Comparison of ENCODE assay signal across 8 mouse cellular contexts in genomic region chrX:20290715-20291114, GRCm38 (mm10). TPM values are rescaled to one million over a fixed set of nuclear protein-coding genes. Genes with fewer than 3 reads are reported as not detected.
DNase-seq lines count a peak whose midpoint lies in the region; ATAC-seq and TF ChIP-seq lines count a peak whose summit lies in the region.

No protein-coding gene starts in this region.

- peak overlapping the region; percentile 77; the same call in 1 of the 2 replicates for H3K9ac ChIP-seq in heart, embryonic 16.5 days (ENCODE audit: low read length)
- H3K9ac ChIP-seq in CH12.LX (ENCODE audit: insufficient read depth, low read depth): peak overlapping the region; percentile 93; the same call in 1 of the 2 replicates
- no peak overlapping the region for H3K9ac ChIP-seq in embryonic facial prominence, embryonic 12.5 days
- no peak overlapping the region for H3K9ac ChIP-seq in limb, embryonic 11.5 days (ENCODE audit: low read length)

- ATAC-seq in heart, embryonic 16.5 days (replicated peaks; ENCODE audit: extremely low read depth, insufficient read depth, low FRiP score): no peak
- ATAC-seq in embryonic facial prominence, embryonic 12.5 days (ENCODE audit: insufficient number of reproducible peaks, insufficient read depth, low FRiP score, low TSS enrichment): no peak
- no peak for ATAC-seq in limb, embryonic 11.5 days (ENCODE audit: insufficient number of reproducible peaks, low FRiP score, low TSS enrichment, low read depth)
- peak; percentile 36; the same call in 1 of the 2 replicates for ATAC-seq in neutrophil, adult 5-6 weeks (ENCODE audit: extremely low read depth, insufficient number of reproducible peaks, low FRiP score, poor library complexity, severe bottlenecking)
- ATAC-seq in granulocyte monocyte progenitor cell, adult 5-6 weeks (replicated peaks; ENCODE audit: poor library complexity, severe bottlenecking): no peak

- no peak for TF ChIP-seq CTCF in CH12.LX (conservative IDR thresholded peaks at IDR 0.05 in 1 of 2, IDR thresholded peaks at IDR 0.05 in 1 of 2; ENCODE audit: low read depth in 2 of 2, low read length in 2 of 2)

- no peak for DNase-seq in heart, adult 18-20 months
- DNase-seq in CH12.LX (ENCODE audit: extremely low read depth): peak; percentile 70
- DNase-seq in limb, embryonic 11.5 days (ENCODE audit: low spot score): no peak
- no peak for DNase-seq in thymus, postnatal 4 days

- dilution Hi-C loops in CH12.LX (cut with MboI; ENCODE audit: extremely low pct_ligation_motif_present, extremely low pct_unique_long_range_greater_than_20kb, low sequenced_read_pairs): no loop called here

- no peaks in the 10 kb centered on the region for H3K4me1 ChIP-seq in heart, embryonic 16.5 days (ENCODE audit: control insufficient read depth, insufficient read depth, low read length)
- H3K4me1 ChIP-seq in CH12.LX (ENCODE audit: control insufficient read depth in 1 of 2, insufficient read depth in 2 of 2): peaks cover 6 to 20% of the 10 kb centered on the region in 2 experiments; a peak in 3 of 4 replicates
- H3K4me1 ChIP-seq in embryonic facial prominence, embryonic 12.5 days: no peaks in the 10 kb centered on the region
- H3K4me1 ChIP-seq in limb, embryonic 11.5 days (ENCODE audit: control insufficient read depth, insufficient read depth, low read length): no peaks in the 10 kb centered on the region

- TF ChIP-seq RAD21 in CH12.LX (IDR thresholded peaks at IDR 0.05; ENCODE audit: low read depth, low read length): no peak

- TF ChIP-seq EP300 in CH12.LX (IDR thresholded peaks at IDR 0.05; ENCODE audit: low read length): 0 out of 2 replicates have a peak, but pooled peaks have one; percentile 24

- H3K9me3 ChIP-seq in heart, embryonic 16.5 days (replicated peaks; ENCODE audit: control insufficient read depth, low read length): no peaks in the 10 kb centered on the region
- no peaks in the 10 kb centered on the region for H3K9me3 ChIP-seq in CH12.LX (replicated peaks; ENCODE audit: low read length)
- H3K9me3 ChIP-seq in embryonic facial prominence, embryonic 12.5 days: no peaks in the 10 kb centered on the region
- no peaks in the 10 kb centered on the region for H3K9me3 ChIP-seq in limb, embryonic 11.5 days (ENCODE audit: control insufficient read depth, low read length)

- no peaks in the 10 kb centered on the region for H3K27me3 ChIP-seq in heart, embryonic 16.5 days (ENCODE audit: control insufficient read depth, insufficient read depth, low read length)
- no peaks in the 10 kb centered on the region for H3K27me3 ChIP-seq in CH12.LX (replicated peaks)
- H3K27me3 ChIP-seq in embryonic facial prominence, embryonic 12.5 days: no peaks in the 10 kb centered on the region
- no peaks in the 10 kb centered on the region for H3K27me3 ChIP-seq in limb, embryonic 11.5 days (ENCODE audit: control insufficient read depth, insufficient read depth, low read length)

- WGBS in heart, embryonic 16.5 days: 20% methylated on average over 5 of the region's 5 CpGs
- 19% methylated on average over 5 of the region's 5 CpGs for WGBS in embryonic facial prominence, embryonic 12.5 days
- WGBS in limb, embryonic 11.5 days: 26% methylated on average over 5 of the region's 5 CpGs

- H3K4me2 ChIP-seq in heart, embryonic 16.5 days (ENCODE audit: low read depth, low read length): peak overlapping the region; percentile 65
- H3K4me2 ChIP-seq in CH12.LX (ENCODE audit: insufficient read depth, low read depth, poor library complexity, severe bottlenecking): peak overlapping the region; percentile 74; the same call in 1 of the 2 replicates
- H3K4me2 ChIP-seq in embryonic facial prominence, embryonic 12.5 days (replicated peaks): peak overlapping the region; percentile 67
- H3K4me2 ChIP-seq in limb, embryonic 11.5 days (ENCODE audit: low read depth, severe bottlenecking): peak overlapping the region; percentile 59

- no peak for TF ChIP-seq POLR2A in CH12.LX (IDR thresholded peaks at IDR 0.05; ENCODE audit: low read depth, low read length)

- H3K27ac ChIP-seq in heart, embryonic 16.5 days (ENCODE audit: low read length): no peak overlapping the region
- H3K27ac ChIP-seq in CH12.LX (ENCODE audit: insufficient read depth, low read depth): peak overlapping the region; percentile 92
- H3K27ac ChIP-seq in embryonic facial prominence, embryonic 12.5 days: no peak overlapping the region
- no peak overlapping the region for H3K27ac ChIP-seq in limb, embryonic 11.5 days (replicated peaks; ENCODE audit: low read depth, low read length)

- H3K36me3 ChIP-seq in heart, embryonic 16.5 days (ENCODE audit: control insufficient read depth, insufficient read depth): no peaks in the 10 kb centered on the region
- no peaks in the 10 kb centered on the region for H3K36me3 ChIP-seq in CH12.LX (replicated peaks in 1 of 2; ENCODE audit: control insufficient read depth in 1 of 2, insufficient read depth in 1 of 2, low read length in 1 of 2)
- H3K36me3 ChIP-seq in embryonic facial prominence, embryonic 12.5 days: no peaks in the 10 kb centered on the region
- H3K36me3 ChIP-seq in limb, embryonic 11.5 days (ENCODE audit: control insufficient read depth, insufficient read depth, low read length): no peaks in the 10 kb centered on the region

- peaks cover 29% of the 10 kb centered on the region for H3K79me2 ChIP-seq in CH12.LX (replicated peaks; ENCODE audit: control insufficient read depth, extremely low read depth, insufficient read depth, poor library complexity, severe bottlenecking)

- in situ Hi-C loops in CH12.LX (cut with MboI; ENCODE audit: low pct_ligation_motif_present, low pct_unique_long_range_greater_than_20kb, low sequenced_read_pairs): no loop called here

- peak overlapping the region; percentile 72 for H3K4me3 ChIP-seq in heart, embryonic 16.5 days (ENCODE audit: low read length)
- peak overlapping the region; percentile 71 to 100 (median 78) for H3K4me3 ChIP-seq in CH12.LX (replicated peaks in 1 of 3; ENCODE audit: low read depth in 2 of 3, low read length in 2 of 3, poor library complexity in 1 of 3)
- peak overlapping the region; percentile 53 for H3K4me3 ChIP-seq in embryonic facial prominence, embryonic 12.5 days
- H3K4me3 ChIP-seq in limb, embryonic 11.5 days (ENCODE audit: low read depth, low read length): peak overlapping the region; percentile 47

TF ChIP-seq in CH12.LX, 34 proteins besides CTCF, POLR2A, EP300 and RAD21:
- TF ChIP-seq ETS1 (conservative IDR thresholded peaks at IDR 0.05; ENCODE audit: low read depth, low read length) (peak; percentile 15; the same call in 1 of the 2 replicates), SIN3A (IDR thresholded peaks at IDR 0.05; ENCODE audit: low read length) (peak; percentile 31; the same call in 1 of the 2 replicates), TCF12 (IDR thresholded peaks at IDR 0.05; ENCODE audit: low read depth, low read length) (0 out of 2 replicates have a peak, but pooled peaks have one; percentile 52), MXI1 (IDR thresholded peaks at IDR 0.05; ENCODE audit: low read depth, low read length) (peak; percentile 48; the same call in 1 of the 2 replicates), ZC3H11A (IDR thresholded peaks at IDR 0.05; ENCODE audit: low read depth, low read length) (no peak), MAZ (IDR thresholded peaks at IDR 0.05; ENCODE audit: low read depth, low read length) (0 out of 2 replicates have a peak, but pooled peaks have one; percentile 19), SMC3 (IDR thresholded peaks at IDR 0.05; ENCODE audit: low read depth, low read length) (no peak), E2F4 (IDR thresholded peaks at IDR 0.05; ENCODE audit: insufficient replicate concordance, low read depth, low read length) (no peak), IRF4 (IDR thresholded peaks at IDR 0.05; ENCODE audit: low read depth, low read length) (peak; percentile 19; the same call in 1 of the 2 replicates), BHLHE40 (IDR thresholded peaks at IDR 0.05; ENCODE audit: low read depth, low read length) (peak; percentile 66)
TF ChIP-seq in CH12.LX: peak in this region for 7.

RNA-seq across cellular contexts. Expression of gene Slc9a7, which starts 0.9 kb away (rescaled TPM):
- 4.7 and 5.9 TPM in 2 replicates for polyA plus RNA-seq in heart, embryonic 16.5 days (2015; fragmentation: Nextera tagmentation; extraction: Ambion mirVana)
- 1 to 10 TPM; 3.8 to 4.9 TPM for total RNA-seq in heart, adult 18-20 months (2021)
- total RNA-seq in CH12.LX (2012; rRNA removed) (23.0 and 26.0 TPM in 2 replicates), CH12.LX (2014; rRNA removed) (21.6 and 25.6 TPM in 2 replicates)
- 20.6 and 20.7 TPM in 2 replicates for polyA plus RNA-seq in CH12.LX (2012; ENCODE audit: insufficient read length, low read depth)
- 0.80 and 1.2 TPM in 2 replicates for polyA plus RNA-seq in embryonic facial prominence, embryonic 12.5 days (2016; fragmentation: Nextera tagmentation; extraction: Ambion mirVana)
- polyA plus RNA-seq in limb, embryonic 11.5 days (2014; fragmentation: Nextera tagmentation; extraction: Ambion mirVana): 0.47 and 0.96 TPM in 2 replicates
- 101 and 109 TPM in 2 replicates for total RNA-seq in neutrophil, adult 5-6 weeks (2017)
- 8.9 and 15.8 TPM in 2 replicates for total RNA-seq in granulocyte monocyte progenitor cell, adult 5-6 weeks (2014; fragmentation: Nextera tagmentation)
- total RNA-seq in granulocyte monocyte progenitor cell, adult 5-6 weeks (2017): 4.4 and 8.0 TPM in 2 replicates

Comparison
In these comparisons a context has a peak if more than half of its experiments do, and no peak if none do; other contexts are left out.
1. H3K9ac ChIP-seq: peak in heart, embryonic 16.5 days (single experiment) and CH12.LX (single experiment); none in embryonic facial prominence, embryonic 12.5 days (single experiment) and limb, embryonic 11.5 days (single experiment).
2. Peak in every context shown above with its lines, with median percentiles within 50 percentile points of each other: H3K4me2 ChIP-seq and H3K4me3 ChIP-seq.